Mouse (Mus musculus): Measurements from ENCODE around the gene Pnmal2. TPM values are rescaled to one million over a fixed set of nuclear protein-coding genes. Genes with fewer than 3 reads are reported as not detected.
A peak's percentile ranks its signal among the peaks of the same experiment; 100 is the strongest.

Pnmal2 gene
- polyA plus RNA-seq, 1 experiment from 2014 or later, result 8.6 TPM

DNA sequence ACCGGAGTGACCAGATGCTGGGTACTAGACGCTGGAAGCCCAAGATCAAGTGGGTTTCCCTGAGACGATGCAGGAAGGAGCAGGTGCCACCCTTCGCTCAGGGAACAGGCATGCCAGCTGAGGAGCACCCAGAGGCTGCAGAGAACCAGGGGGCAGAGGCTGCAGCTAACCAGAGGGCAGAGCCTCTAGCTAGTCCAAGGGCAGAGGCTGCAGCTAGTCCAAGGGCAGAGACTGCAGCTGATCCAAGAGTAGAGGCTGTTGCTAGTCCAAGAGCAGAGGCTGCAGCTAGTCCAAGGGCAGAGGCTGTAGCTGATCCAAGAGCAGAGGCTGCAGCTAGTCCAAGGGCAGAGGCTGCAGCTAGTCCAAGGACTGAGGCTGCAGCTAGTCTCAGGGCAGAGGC lies 50.9 kb downstream of the Pnmal2 start:
- peaks cover 37% of the 10 kb centered on the region for H3K4me1 ChIP-seq (ENCODE audit: control insufficient read depth, insufficient read depth, low read length)
- DNase-seq (ENCODE audit: low spot score, missing footprints), result no peak
- WGBS, result 94% methylated on average over 4 of the region's 4 CpGs

More for the DNA sequence above, 50.9 kb downstream of the Pnmal2 start:
- no peak for ATAC-seq (ENCODE audit: low FRiP score)
- H3K9ac ChIP-seq (ENCODE audit: low read length), result peak overlapping the region; percentile 82; the same call in 1 of the 2 replicates
- H3K4me3 ChIP-seq (ENCODE audit: low read depth, low read length), result peak overlapping the region; percentile 46; the same call in 1 of the 2 replicates
- H3K36me3 ChIP-seq (ENCODE audit: control insufficient read depth, insufficient read depth, low read length), result peaks cover 5% of the 10 kb centered on the region; the same call in 1 of the 2 replicates
- no peaks in the 10 kb centered on the region for H3K9me3 ChIP-seq (ENCODE audit: control insufficient read depth, low read length)
- H3K27ac ChIP-seq (ENCODE audit: low read depth, low read length), result no peak overlapping the region
- no peaks in the 10 kb centered on the region for H3K27me3 ChIP-seq (ENCODE audit: control insufficient read depth, insufficient read depth, low read length)
- H3K4me2 ChIP-seq, result peak overlapping the region; percentile 73

Other genes starting within 250 kb of the Pnmal2 start
- not detected in 2 replicates for gene Ceacam9, start 222.8 kb upstream of the Pnmal2 start, polyA plus RNA-seq (2014; fragmentation: Nextera tagmentation; extraction: Ambion mirVana)
- gene Ap2s1, start 206.3 kb upstream of the Pnmal2 start, polyA plus RNA-seq (2014; fragmentation: Nextera tagmentation; extraction: Ambion mirVana), result 277 and 300 TPM in 2 replicates
- gene Slc1a5, start 163.3 kb upstream of the Pnmal2 start, polyA plus RNA-seq (2014; fragmentation: Nextera tagmentation; extraction: Ambion mirVana), result 20.7 and 23.2 TPM in 2 replicates
- gene Strn4, start 128.8 kb upstream of the Pnmal2 start, polyA plus RNA-seq (2014; fragmentation: Nextera tagmentation; extraction: Ambion mirVana), result 111 and 115 TPM in 2 replicates
- 24.3 and 25.9 TPM in 2 replicates for gene Fkrp, start 128.0 kb upstream of the Pnmal2 start, polyA plus RNA-seq (2014; fragmentation: Nextera tagmentation; extraction: Ambion mirVana)
- gene Prkd2, start 101.8 kb upstream of the Pnmal2 start, polyA plus RNA-seq (2014; fragmentation: Nextera tagmentation; extraction: Ambion mirVana), result 9.2 and 10.3 TPM in 2 replicates
- gene Dact3, start 69.4 kb upstream of the Pnmal2 start, polyA plus RNA-seq (2014; fragmentation: Nextera tagmentation; extraction: Ambion mirVana), result 4.8 and 5.3 TPM in 2 replicates
- 9.7 and 10.2 TPM in 2 replicates for gene Gng8, start 52.9 kb upstream of the Pnmal2 start, polyA plus RNA-seq (2014; fragmentation: Nextera tagmentation; extraction: Ambion mirVana)
- gene Ptgir, start 38.2 kb upstream of the Pnmal2 start, polyA plus RNA-seq (2014; fragmentation: Nextera tagmentation; extraction: Ambion mirVana), result 0.94 and 1.2 TPM in 2 replicates
- gene Calm3, start 20.6 kb upstream of the Pnmal2 start, polyA plus RNA-seq (2014; fragmentation: Nextera tagmentation; extraction: Ambion mirVana), result 284 and 295 TPM in 2 replicates
- gene Pnmal1, start 15.0 kb downstream of the Pnmal2 start, polyA plus RNA-seq (2014; fragmentation: Nextera tagmentation; extraction: Ambion mirVana), result 22.5 and 23.7 TPM in 2 replicates
- gene Gm42372, start 38.4 kb downstream of the Pnmal2 start, polyA plus RNA-seq (2014; fragmentation: Nextera tagmentation; extraction: Ambion mirVana), result 1.6 and 2.5 TPM in 2 replicates
- 13.2 and 14.7 TPM in 2 replicates for gene Ccdc8, start 48.0 kb downstream of the Pnmal2 start, polyA plus RNA-seq (2014; fragmentation: Nextera tagmentation; extraction: Ambion mirVana)
- 101 and 108 TPM in 2 replicates for gene Ppp5c, start 83.2 kb downstream of the Pnmal2 start, polyA plus RNA-seq (2014; fragmentation: Nextera tagmentation; extraction: Ambion mirVana)
- gene Hif3a, start 117.7 kb downstream of the Pnmal2 start, polyA plus RNA-seq (2014; fragmentation: Nextera tagmentation; extraction: Ambion mirVana), result 3.9 and 5.2 TPM in 2 replicates
- 0.10 and 0.22 TPM in 2 replicates for gene Psg16, start 129.4 kb downstream of the Pnmal2 start, polyA plus RNA-seq (2014; fragmentation: Nextera tagmentation; extraction: Ambion mirVana)
- not detected in 2 replicates for gene Ceacam3, start 205.6 kb downstream of the Pnmal2 start, polyA plus RNA-seq (2014; fragmentation: Nextera tagmentation; extraction: Ambion mirVana)